Mouse (Mus musculus) olfactory bulb, adult 2 months (tissue): Measurements from ENCODE around the gene Dvl2. TPM values are rescaled to one million over a fixed set of nuclear protein-coding genes. Genes with fewer than 3 reads are reported as not detected.

Experiments used
- H3K27ac ChIP-seq: fragments of 200-500 bp; 2 replicates; pipeline ENCODE4 v1.5.1; 2012; ENCODE audit warnings: low read depth, low read length; ENCODE audit not compliant: insufficient read depth
- H3K4me1 ChIP-seq: fragments of 200-500 bp; 2 replicates; pipeline ENCODE4 v1.6.1; 2012; ENCODE audit warnings: low read length; ENCODE audit not compliant: control insufficient read depth, insufficient read depth
- H3K4me3 ChIP-seq: fragments of 200-500 bp; 2 replicates; pipeline ENCODE4 v1.5.1; 2012; ENCODE audit warnings: mild to moderate bottlenecking, low read depth, low read length, moderate library complexity; ENCODE audit not compliant: insufficient read depth
- CTCF ChIP-seq: fragments of 200-500 bp; IDR thresholded peaks from 2 replicates; pipeline ENCODE4 v1.5.1; 2012; ENCODE audit warnings: low read depth, mild to moderate bottlenecking, low read length, moderate library complexity; ENCODE audit not compliant: insufficient read depth
- POLR2A ChIP-seq: fragments of 200-500 bp; IDR thresholded peaks from 2 replicates; pipeline ENCODE4 v1.6.1; 2012; ENCODE audit warnings: mild to moderate bottlenecking, low read depth, low read length, moderate library complexity; ENCODE audit not compliant: insufficient read depth
- WGBS: fragments of 180-500 bp; shearing (Covaris S2); methylation state at CpG from one replicate; pipeline ENCODE4 v1.1.7; 2018; 5-methylcytosine and 5-hydroxymethylcytosine counted together
- polyA plus RNA-seq: library from polyadenylated mRNA; stranded (reverse); fragments of >200 nt; gene quantifications from 2 replicates; pipeline ENCODE4 v1.2.4, GENCODE M21; 2012; ENCODE audit warnings: low replicate concordance; ENCODE audit not compliant: missing spikeins, insufficient read depth, insufficient read length

The Dvl2 gene
- polyA plus RNA-seq, 1 experiment, result not detected

- 1% methylated on average over 16 of the region's 16 CpGs for WGBS
- TF ChIP-seq POLR2A (no peak), CTCF (no peak)
- Histone ChIP-seq H3K4me1 (peaks cover 9% of the 10 kb centered on the region), H3K27ac (peak overlapping the region; percentile 98; the same call in 1 of the 2 replicates), H3K4me3 (peak overlapping the region; percentile 69)
Observed at GRCm38 (mm10) chr11:69979827-69980195, 20.6 kb upstream of the Dvl2 start.

GRCm38 (mm10) chr11:69980196-69981140, 19.9 kb upstream of the Dvl2 start:
- TF ChIP-seq POLR2A, result peak; percentile 47; the same call in 1 of the 2 replicates
- TF ChIP-seq CTCF, result no peak
- H3K27ac ChIP-seq, result peak overlapping the region; percentile 98
- WGBS, result 1% methylated on average over 56 of the region's 60 CpGs
- H3K4me1 ChIP-seq, result peaks cover 9% of the 10 kb centered on the region
- H3K4me3 ChIP-seq, result peak overlapping the region; percentile 89

GRCm38 (mm10) chr11:69981141-69981762, 19.1 kb upstream of the Dvl2 start, which contains the start of gene Ctdnep1:
Ctdnep1 (plus strand) TSS chr11:69981156.
- H3K4me3 ChIP-seq, result peak within 1 kb of the TSS; percentile 89
- TF ChIP-seq CTCF, result no peak
- TF ChIP-seq POLR2A, result no peak
- peaks cover 9% of the 10 kb centered on the region for H3K4me1 ChIP-seq
- peak within 1 kb of the TSS; percentile 98 for H3K27ac ChIP-seq
- under 1% methylated on average over 43 of the region's 43 CpGs for WGBS

- Histone ChIP-seq H3K27ac (peak within 1 kb of the TSS; percentile 64), H3K4me3 (peak within 1 kb of the TSS; percentile 89), H3K4me1 (peaks cover 9% of the 10 kb centered on the region)
- whole genome bisulfite sequencing, result 46% methylated on average over 8 of the region's 8 CpGs
- TF ChIP-seq POLR2A, result no peak
Observed at GRCm38 (mm10) chr11:69982225-69982624, 18.2 kb upstream of the Dvl2 start, which contains the start of gene Elp5. Elp5 (minus strand) TSS chr11:69982517.

- Histone ChIP-seq H3K4me1 (peaks cover 9% of the 10 kb centered on the region), H3K4me3 (no peak overlapping the region), H3K27ac (no peak overlapping the region)
- 5% methylated on average over 5 of the region's 5 CpGs for WGBS
- TF ChIP-seq POLR2A (no peak), CTCF (no peak)
Observed at GRCm38 (mm10) chr11:69982877-69983276, 17.5 kb upstream of the Dvl2 start.

- 73% methylated on average over 4 of the region's 4 CpGs for WGBS
- H3K4me1 ChIP-seq, result peaks cover 9% of the 10 kb centered on the region
- TF ChIP-seq CTCF (no peak), POLR2A (no peak)
- no peak overlapping the region for H3K27ac ChIP-seq
- no peak overlapping the region for H3K4me3 ChIP-seq
Observed at GRCm38 (mm10) chr11:69983377-69983776, 17.0 kb upstream of the Dvl2 start.

GRCm38 (mm10) chr11:69984431-69984830, 16.0 kb upstream of the Dvl2 start:
- H3K4me1 ChIP-seq, result peaks cover 9% of the 10 kb centered on the region

GRCm38 (mm10) chr11:69989949-69990348, 10.4 kb upstream of the Dvl2 start:
- Histone ChIP-seq H3K4me3 (no peak overlapping the region), H3K4me1 (peaks cover 4% of the 10 kb centered on the region; the same call in 1 of the 2 replicates), H3K27ac (no peak overlapping the region)
- no peak for TF ChIP-seq POLR2A
- TF ChIP-seq CTCF, result no peak
- whole genome bisulfite sequencing, result 88% methylated on average over 8 of the region's 8 CpGs

More at GRCm38 (mm10) chr11:69984431-69984830, 16.0 kb upstream of the Dvl2 start:
- TF ChIP-seq POLR2A (no peak), CTCF (no peak)
- no peak overlapping the region for H3K4me3 ChIP-seq
- no peak overlapping the region for H3K27ac ChIP-seq
- WGBS, result 88% methylated on average over 8 of the region's 8 CpGs
